Mouse (Mus musculus): ENCODE results near the gene Col24a1.
"Not testable (repeated sequence)": the region's sequence is repeated elsewhere in the genome, so short reads cannot be mapped to it uniquely, and the experiment has no call there.

The Col24a1 gene

DNA sequence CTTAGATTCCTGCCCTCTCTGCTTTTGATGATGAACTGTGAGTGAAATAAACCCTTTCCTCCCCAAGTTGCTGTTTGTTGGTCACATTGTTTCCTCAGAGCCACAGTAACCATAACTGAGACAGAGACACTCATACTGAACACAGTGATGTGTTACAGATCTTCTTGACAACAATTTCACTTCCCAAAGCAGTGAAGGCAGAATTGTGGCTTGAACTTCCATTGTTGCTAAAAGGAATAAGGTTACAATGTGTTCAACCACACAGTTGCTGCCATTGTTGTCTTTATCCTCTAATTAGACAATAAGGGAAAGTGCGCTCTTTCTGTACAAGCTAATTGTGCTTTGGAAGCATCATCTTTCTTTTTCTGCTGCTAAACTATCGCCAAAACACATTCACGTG, 61.7 kb downstream of the Col24a1 start:
- no peak for DNase-seq (ENCODE audit: extremely low spot score, low read depth, low spot score)

DNA sequence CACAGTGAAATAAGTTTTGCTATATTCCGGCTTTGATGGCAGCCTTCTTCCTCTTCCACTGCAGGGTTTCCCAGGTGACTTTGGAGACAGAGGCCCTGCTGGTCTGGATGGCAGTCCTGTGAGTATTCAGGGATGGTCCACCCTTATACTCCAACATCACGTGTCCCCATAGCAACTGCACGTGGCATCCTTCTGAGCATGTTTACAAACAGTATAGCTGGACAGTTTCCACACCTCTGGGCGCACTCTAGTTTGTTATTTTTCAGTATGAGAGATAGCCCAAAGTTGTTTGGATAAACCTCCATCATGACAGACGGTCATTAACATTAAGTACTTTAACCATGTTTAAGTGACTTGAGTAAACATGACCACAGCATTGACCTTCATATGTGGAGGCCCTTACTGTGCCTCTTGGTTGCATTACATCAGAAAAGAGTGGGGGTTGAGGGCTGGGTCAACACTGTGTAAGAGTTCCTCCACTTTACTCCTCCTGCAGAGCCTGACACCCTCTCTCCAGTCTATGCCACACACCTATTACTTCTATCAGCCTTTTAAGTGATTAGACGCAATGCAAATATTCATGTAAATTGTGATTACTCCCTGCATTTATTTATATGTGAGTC, 64.7 kb downstream of the Col24a1 start:
- no peak for DNase-seq (ENCODE audit: extremely low spot score, low read depth, low spot score)

DNA sequence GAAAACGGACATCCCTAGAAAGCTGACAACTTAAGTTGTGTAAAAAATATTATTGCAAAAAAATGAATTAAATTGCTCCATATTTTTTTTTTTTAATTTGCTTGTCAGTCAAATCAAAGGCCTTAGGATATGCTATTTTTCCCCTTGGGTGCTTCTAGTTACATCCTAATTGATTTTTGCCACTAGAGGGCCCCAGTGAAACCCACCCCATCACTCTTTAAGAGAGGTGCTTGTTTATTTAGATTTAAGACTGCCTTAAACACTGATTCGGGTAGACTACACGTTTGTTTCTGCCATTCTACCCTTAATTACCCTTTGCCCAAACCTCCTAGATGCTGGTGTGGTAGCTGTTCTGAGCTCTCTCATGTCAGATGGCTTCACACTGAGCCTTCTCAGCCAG, 73.0 kb downstream of the Col24a1 start:
- no peak for DNase-seq (ENCODE audit: extremely low spot score, low read depth, low spot score)

DNA sequence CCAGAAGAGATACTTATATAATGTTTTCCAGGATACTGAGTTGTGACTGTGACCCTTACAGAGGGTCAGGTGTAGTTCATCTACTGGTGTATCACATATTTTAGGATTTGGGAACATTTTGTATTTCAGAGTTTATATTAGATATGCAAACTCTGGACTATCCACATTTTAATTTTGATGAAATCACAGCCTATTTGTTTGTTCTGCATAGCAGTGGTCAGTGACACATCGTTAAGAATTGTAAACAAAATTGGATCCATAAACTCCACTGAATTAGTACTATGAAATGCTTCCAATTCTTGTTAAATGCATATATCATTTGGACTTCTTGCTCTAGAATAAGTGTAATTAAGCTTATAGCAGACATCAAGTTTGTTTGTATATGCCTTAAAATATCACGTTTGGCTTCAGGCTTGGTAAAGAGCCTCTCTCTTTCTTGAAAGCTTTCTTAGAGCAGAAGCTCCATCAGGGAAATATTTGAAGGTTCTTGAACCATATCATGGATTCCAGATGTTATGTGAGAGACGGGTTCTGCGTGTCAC, 75.0 kb downstream of the Col24a1 start:
- no peak for DNase-seq (ENCODE audit: extremely low spot score, low read depth, low spot score)

DNA sequence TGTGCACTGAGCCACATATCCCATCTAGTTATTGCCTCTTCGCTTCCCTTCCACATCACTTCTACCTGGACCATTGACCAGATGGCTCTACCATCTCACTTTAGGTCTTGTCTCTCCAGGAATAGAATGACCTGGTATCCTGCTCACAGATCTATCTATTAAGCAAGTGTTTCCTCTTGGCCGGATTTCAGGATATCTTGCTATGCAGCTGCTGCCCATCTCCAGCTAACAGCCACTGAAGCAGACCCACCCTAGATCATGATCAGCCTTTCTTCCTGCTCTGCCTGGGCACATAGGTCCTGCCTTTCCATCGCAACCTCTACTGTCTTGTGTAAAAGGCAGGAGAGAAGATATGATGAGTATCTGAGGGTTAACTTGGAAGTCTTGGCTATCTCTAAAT, 84.0 kb downstream of the Col24a1 start:
- DNase-seq (ENCODE audit: extremely low spot score, low read depth, low spot score), result no peak

DNA sequence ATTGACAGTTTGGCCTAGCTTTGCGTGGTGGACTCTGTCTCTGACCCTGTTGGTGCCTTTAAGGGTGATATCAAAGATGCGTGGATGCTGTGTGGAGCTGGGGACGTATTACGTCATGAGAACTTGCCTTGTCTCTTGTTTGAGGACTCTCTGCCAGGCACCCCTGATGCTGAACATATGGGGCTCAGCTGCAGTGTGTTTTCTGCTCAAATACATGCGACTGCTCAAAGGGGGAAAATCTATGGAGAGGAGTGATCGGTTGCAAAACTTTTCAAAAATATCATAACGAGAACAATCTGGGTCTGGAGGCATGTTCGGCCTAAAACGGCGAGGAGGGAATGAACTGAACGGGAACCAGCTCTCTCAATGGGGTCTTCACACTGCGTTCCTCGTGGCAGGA, 90.8 kb downstream of the Col24a1 start:
- DNase-seq (ENCODE audit: extremely low spot score, low read depth, low spot score), result no peak

DNA sequence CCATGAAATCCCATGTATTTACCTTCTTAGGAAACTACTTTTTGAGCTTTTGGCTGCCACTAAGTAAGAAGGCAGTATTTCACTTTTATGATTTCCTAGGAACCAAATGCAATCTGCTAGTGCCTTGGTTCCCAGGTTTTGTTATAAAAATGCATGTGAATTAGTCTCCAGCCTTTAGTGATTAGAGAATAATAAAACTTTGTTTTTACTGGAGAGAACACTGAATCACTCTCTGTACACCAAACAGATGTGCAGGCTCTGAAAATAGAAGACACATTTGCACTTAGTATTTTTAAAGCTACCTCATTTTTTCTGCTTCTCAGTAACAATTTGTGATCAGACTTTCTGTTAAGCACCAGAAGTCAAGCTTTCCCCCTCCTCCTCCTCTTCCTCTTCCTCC, 94.2 kb downstream of the Col24a1 start:
- DNase-seq (ENCODE audit: extremely low spot score, low read depth, low spot score), result peak; percentile 30

DNA sequence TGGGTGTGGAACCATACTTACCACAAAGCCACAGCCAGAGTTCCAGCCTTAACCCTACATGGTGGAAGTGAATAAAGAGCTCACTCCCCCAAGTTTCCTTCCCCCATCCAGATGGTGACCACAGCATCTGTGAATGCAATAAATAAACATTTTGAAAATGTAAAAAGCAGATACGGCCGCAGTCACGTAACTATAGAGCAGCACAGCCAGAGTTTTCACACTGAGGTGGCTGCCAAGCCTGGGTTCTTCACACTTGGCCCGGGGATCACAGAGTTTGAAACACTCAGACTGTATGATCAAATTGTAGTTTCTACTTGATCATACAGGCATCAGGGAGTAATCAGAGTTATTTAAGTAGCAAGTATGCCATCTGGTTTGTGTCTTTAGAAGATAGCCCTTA, 98.4 kb downstream of the Col24a1 start:
- no peak for DNase-seq (ENCODE audit: extremely low spot score, low read depth, low spot score)

DNA sequence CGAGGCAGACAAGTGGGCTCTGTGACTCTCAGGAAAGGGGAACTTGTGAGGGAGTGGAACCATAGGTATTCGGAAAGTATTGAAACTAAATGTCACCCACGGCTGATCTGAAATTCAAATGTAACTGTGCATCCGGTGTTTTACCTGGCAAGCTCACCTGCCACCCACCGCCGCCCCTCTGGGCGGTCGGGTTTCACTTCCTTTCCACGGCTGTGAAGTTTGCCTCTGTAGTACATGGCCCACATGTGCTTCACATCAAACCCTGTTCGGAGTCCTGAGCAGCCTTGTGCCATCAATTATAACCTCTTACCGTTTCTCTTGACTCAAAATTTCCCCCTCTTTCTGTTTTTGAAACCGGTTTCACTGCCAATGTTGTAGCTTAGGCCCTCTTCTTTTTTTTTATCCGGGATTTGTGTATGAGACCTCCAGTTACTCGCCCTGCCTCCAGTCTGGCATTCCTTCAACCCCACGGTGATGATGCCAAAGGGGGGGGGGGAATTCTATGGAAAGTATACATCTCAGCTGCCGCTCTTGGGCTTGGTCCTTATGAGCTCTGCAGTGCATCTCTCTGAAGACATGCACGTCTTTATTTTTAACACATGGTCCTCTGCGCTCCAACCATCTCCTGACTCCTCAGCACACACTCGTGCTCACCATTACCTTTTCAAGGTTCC, 99.9 kb downstream of the Col24a1 start:
- DNase-seq (ENCODE audit: extremely low spot score, low read depth, low spot score), result no peak

DNA sequence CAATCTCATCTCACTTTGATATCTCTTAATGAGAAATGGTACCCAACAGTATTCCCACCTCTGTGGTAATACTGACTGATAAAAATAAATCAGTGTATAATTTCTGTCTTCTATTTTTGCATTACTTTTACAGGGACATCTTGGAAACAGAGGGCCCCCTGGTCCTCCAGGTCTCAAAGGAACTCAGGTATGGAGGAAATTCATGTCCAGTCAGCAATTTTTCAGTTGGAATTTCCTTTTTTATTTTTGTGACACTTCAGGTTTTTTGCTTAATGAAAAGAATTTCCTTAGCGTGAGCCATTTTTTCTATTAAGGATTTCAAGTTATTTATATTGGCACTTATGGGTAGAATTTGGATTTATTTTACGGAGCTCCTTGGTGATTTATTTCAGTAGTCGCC, 106.9 kb downstream of the Col24a1 start:
- no peak for DNase-seq (ENCODE audit: extremely low spot score, low read depth, low spot score)

DNA sequence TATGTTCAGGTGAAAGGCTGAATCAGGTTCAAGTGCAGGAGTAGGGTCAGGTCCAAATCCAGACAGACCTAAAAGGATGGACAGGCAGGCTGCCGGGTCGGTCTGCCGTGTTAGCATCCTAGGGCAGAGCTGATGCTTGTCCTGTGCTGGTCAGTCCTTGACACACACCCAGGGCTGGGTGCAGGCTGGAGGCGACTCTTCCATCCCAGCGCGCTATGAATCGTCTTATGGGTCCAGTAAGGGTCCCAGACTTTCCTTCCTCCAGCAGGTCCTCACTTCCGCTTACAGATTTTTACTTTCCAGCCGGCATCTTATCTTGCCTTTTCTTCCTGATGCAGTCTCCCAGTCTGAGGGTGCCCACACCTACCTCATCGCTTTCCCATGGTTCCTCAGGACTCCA, 110.0 kb downstream of the Col24a1 start:
- no peak for DNase-seq (ENCODE audit: extremely low spot score, low read depth, low spot score)

DNA sequence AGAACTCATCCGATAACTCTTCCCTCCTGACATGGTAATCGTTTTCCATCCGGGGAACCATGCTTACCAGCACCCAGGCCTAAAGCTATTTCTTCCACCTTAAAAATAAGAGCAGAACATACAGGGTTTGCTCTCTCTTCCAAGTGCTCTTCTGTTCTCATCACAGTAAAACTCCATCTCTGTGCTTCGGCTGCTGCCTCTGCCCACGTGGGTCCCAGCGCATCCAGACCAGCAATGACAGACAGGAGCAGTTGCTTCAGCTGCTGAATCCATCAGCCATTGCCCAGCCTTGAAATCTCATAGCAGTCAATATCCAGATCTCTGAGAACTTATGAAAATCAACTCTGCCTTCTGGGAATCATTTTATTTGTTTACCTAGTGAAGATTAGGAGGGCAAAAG, 110.7 kb downstream of the Col24a1 start:
- no peak for DNase-seq (ENCODE audit: extremely low spot score, low read depth, low spot score)

DNA sequence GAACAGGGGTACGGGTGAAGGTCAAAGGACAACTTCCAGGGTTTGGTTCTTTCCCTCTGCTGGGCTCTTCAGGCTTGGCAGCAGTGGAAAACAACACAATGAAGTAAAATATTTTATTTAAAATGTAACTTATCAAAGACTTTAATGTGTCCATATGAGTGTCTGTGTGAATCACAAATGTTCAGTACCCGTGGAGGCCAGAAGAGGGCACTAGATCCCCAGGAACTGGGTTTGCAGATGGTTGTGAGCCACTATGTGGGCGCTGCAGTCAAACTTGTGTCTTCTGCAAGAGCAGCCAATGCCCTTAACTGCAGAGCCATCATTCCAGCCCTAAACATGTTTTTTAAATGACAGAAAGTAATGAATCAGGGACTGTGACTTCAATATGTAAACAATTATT, 115.8 kb downstream of the Col24a1 start:
- DNase-seq (ENCODE audit: extremely low spot score, low read depth, low spot score), result no peak

DNA sequence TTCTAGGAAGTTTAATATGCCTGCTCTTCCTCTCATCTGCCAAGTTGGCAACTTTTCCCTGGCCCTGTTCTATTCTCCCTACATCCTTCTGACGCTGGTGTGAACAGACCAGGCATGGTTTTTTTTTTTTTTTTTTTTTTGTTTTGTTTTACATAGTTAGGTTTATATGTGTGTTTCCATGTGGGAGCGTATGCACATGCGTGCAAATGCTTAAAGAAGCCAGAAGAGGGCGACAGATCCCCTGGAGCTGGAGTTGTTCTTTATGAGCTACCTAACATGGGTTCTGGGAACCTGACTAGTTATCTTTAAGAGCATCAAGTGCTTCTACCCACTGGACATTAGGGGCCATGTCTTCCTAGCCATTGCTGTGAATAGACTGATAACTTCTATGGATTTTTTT, 119.9 kb downstream of the Col24a1 start:
- DNase-seq (ENCODE audit: extremely low spot score, low read depth, low spot score), result no peak

DNA sequence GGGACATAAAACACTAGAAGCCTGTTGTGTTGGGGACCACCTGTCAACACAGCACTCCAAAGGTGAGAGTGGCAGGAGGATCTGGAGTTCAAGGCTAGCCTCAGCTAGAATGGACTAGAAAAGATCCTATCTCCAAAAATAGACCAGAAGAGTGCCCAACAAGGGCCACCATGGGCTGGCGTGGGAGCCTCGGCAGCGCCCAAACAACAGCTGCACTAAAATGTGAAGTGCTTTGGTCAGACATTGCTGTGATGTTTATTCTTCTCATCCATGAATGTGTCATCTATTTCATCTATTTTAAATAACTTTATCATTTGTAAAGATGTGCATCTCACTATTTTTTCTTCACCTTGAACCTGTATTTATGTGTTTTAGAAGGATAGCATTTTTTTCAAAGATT, 122.1 kb downstream of the Col24a1 start:
- DNase-seq (ENCODE audit: extremely low spot score, low read depth, low spot score), result no peak

DNA sequence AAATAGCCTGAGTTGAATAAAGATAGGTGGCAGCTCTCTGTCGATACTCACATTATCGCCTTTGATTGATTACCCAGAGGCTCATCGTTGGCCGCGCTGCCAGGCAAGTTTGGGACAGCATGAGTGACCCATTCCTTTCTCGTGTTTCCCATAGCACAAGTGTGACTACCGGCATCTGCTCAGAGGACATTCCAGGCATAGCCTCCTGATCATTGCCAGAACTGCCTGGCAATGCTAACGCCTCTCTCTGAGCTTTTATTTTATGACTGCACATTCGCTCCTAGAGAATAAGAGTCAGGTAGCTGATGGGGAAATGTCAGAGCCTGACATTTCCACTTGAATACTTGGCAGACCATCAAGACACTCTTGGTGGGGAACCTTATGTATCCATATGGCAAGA, 125.5 kb downstream of the Col24a1 start:
- no peak for DNase-seq (ENCODE audit: extremely low spot score, low read depth, low spot score)

DNA sequence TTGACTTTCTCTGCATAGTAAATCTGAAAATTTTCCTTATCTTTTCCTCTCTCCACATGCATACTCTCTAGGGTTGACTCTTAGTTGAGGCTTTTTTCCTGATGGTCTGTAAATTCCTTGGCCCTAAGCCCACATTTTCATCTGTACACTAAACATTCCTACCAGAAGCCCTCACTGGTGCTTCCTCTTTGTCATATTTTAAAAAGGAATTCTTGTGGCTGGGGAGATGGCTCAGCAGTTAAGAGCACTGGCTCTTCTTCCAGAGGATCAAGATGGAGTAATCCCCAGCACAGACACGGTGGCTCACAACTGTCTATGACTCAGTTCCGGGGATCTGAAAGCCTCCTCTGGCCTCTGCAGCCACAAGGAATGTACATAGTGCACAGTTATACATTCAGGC, 128.1 kb downstream of the Col24a1 start:
- no peak for DNase-seq (ENCODE audit: extremely low spot score, low read depth, low spot score)

DNA sequence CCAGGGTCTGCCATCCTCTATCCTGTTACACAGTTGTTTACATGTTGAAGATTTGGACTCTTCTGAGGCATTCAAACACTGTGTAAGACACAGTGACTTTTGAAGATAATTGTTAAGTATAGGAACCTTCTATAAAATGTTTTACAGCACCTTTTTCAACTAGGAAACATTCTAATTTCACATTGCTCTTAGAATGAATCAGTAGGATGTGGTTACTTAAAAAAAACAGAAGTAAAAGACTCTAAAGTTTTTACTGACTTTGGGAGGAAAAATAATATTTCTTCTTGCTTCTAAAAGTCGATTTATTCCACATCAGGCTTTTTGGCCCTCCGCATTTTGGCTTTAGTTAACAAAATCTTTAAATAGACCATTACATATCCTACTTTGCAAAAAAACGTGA, 129.8 kb downstream of the Col24a1 start:
- DNase-seq (ENCODE audit: extremely low spot score, low read depth, low spot score), result no peak

DNA sequence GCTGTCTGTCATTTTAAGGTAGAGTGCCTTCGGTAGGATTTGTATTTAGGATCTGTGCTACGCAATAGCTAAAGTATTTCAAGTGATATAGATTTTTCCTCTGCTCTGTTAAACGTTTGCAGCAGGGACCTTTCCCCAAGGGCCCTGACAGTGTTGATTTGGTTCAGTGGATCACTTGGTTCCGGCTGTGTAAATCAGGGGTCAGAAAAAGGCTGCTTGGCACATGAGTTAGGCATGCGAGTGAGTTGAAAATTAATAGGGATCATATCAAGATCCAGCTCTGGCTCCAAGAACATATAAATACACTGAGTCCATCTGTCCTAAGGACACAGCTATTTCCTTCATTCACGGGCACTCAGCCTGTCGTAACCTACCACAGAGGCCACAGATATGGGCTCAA, 146.1 kb downstream of the Col24a1 start:
- no peak for DNase-seq (ENCODE audit: extremely low spot score, low read depth, low spot score)

DNA sequence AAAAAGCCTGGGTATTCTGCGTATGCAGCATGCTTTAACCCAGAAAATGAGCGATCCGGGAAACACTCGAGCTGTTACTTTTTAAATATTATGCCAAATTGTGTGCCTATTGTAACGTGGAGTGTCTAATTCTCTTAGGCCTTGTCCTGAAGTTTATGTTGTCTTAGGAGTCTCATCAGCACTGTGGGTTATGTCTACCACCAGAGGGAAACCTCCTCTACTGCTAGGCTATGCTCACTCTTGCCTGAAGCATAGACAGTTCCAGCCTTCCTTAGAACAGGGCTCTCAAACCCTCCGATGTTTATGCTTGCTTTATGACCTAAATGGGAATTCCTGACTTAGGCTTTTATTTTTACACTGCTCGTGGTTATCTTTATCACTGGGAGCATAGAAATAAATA, 146.8 kb downstream of the Col24a1 start:
- DNase-seq (ENCODE audit: extremely low spot score, low read depth, low spot score), result no peak

DNA sequence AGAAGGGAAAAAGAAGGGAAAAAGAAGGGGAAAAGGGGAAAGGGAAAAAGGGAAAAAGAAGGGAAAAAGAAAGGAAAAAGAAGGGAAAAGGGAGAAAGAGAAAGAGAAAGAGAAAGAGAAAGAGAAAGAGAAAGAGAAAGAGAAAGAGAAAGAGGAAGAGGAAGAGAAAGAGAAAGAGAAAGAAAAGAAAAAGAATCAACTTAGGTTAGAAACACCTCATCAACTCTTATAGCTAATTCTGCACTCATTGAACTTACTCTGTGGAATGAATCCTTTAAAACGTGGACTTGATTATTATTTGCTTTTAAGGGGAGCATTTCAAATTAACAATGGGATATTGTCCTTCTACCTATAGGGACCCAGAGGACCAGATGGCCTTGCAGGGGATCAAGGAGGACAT, 148.7 kb downstream of the Col24a1 start:
- DNase-seq (ENCODE audit: extremely low spot score, low read depth, low spot score), result no peak

DNA sequence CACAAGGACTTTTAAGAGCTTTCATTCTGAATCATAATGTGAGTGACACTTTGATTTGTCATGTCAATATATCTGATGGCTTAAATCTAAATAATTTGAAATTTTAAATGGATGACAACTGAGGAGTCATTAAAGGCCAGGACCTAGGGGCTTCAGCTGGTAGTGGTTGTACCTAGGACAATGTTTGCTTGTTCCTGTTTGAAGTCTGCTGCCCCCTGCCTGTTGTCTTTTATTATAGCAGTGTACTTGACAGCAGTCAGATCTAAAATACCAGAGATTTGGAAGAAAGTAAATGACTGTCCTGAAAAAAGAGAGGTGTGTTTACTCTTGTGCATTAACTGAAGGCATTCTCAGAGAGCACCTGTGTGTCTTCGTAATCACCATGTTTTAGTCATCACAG, 150.0 kb downstream of the Col24a1 start:
- DNase-seq (ENCODE audit: extremely low spot score, low read depth, low spot score), result no peak

DNA sequence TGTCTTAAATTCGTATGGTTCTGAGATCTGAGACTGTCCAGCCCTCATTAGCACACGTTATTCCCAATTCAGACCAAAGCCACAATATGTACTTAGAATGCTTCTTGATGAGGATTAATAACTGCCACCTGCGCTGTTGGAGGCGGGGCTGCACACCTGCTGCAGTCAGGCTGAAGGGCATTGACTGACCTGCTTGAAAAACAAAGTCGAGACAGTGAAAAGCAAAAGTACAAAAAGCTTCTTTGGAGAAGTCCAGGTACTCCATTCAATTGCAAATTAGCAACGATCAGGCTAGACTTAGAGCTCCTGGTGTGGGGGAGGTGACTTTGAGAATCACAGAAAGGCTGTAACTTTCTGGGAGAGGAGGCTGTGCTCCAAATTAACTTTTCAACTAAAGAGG, 150.9 kb downstream of the Col24a1 start:
- not testable (repeated sequence) for DNase-seq (ENCODE audit: extremely low spot score, low read depth, low spot score)
